Mouse (Mus musculus): Measurements from ENCODE around the gene Ppan. TPM values are rescaled to one million over a fixed set of nuclear protein-coding genes. Genes with fewer than 3 reads are reported as not detected.

Gene Ppan
- 38.7 TPM in 2 replicates for polyA plus RNA-seq (2012; rRNA removed)

- no peak for DNase-seq (ENCODE audit: low read depth)
These were observed at the start of gene Ppan for GRCm38 (mm10) chr9:20887704-20888385. Ppan (plus strand) TSS chr9:20888175.

- no peak for DNase-seq (ENCODE audit: low read depth)
These were observed 49.0 kb upstream of the Ppan start for GRCm38 (mm10) chr9:20838931-20839330.

- DNase-seq (ENCODE audit: low read depth): no peak
These were observed 45.8 kb upstream of the Ppan start for GRCm38 (mm10) chr9:20842211-20842610.

GRCm38 (mm10) chr9:20842670-20843069 lies 45.3 kb upstream of the Ppan start:
- no peak for DNase-seq (ENCODE audit: low read depth)

DNA sequence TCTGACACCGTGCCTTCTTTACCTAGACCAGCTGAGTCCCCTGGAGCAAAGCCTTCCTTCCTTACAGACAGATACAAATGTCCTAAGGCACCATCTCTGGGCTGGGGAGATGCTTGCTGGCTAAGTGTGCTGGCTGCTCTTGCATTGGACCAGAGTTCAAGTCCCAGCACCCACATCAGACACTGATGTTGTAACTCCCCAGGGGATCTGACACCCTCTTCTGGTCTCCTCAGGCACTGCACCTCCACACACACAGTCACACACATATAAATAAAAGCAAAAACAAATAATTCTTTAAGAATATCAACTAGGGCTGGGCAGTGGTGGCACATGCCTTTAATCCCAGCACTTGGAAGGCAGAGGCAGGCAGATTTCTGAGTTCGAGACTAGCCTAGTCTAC lies 37.8 kb upstream of the Ppan start:
- DNase-seq (ENCODE audit: low read depth): no peak

DNA sequence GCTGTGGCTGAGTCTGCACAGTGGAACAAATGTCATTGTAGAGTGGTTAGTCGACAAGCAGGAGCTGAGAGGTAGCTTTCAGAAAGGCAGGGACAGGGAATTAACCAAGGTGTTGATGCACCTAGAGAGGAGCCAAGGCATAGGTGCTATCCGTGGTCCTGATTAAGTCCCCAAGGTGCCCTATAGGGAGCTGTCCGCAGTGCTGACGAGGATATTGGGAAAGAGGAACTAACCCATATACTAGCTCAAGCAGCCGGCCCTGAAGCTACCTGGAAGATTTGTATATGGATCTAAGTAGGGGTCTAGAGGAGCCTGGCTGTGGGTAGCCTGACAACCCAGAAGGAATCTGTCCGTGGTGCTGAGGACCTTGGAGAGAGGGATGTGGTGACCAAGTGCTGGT lies 30.8 kb upstream of the Ppan start:
- peak; percentile 28 for DNase-seq (ENCODE audit: low read depth)

- DNase-seq (ENCODE audit: low read depth): no peak
These were observed 28.0 kb upstream of the Ppan start for GRCm38 (mm10) chr9:20859926-20860325.

GRCm38 (mm10) chr9:20861821-20862220 lies 26.2 kb upstream of the Ppan start:
- no peak for DNase-seq (ENCODE audit: low read depth)

GRCm38 (mm10) chr9:20862225-20862624 lies 25.8 kb upstream of the Ppan start:
- DNase-seq (ENCODE audit: low read depth): no peak

DNA sequence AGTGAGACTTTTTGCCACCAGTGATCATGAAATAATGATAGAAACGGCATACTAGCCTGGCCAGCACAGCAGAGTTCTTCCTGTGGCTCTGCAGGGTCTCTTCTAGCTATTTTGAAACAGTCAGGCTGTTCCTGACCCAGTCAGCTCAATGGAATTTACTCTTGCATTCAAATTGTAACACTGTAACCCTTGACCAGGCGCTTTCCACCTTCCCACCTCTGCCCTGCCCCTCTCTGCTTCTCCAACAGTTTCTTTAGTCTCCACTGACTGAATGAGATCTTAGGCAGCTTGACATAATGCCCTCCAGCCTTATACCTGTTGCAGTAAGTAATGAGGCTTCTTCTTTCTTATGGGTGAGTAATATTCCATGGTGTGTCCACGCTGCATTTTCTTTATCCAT lies 21.1 kb upstream of the Ppan start:
- DNase-seq (ENCODE audit: low read depth): no peak

GRCm38 (mm10) chr9:20868448-20869001 lies 19.4 kb upstream of the Ppan start, which contains the start of gene A230050P20Rik:
A230050P20Rik (plus strand) TSS chr9:20868642.
- no peak for DNase-seq (ENCODE audit: low read depth)

- DNase-seq (ENCODE audit: low read depth): no peak
These were observed 18.7 kb upstream of the Ppan start for GRCm38 (mm10) chr9:20869246-20869645.

DNA sequence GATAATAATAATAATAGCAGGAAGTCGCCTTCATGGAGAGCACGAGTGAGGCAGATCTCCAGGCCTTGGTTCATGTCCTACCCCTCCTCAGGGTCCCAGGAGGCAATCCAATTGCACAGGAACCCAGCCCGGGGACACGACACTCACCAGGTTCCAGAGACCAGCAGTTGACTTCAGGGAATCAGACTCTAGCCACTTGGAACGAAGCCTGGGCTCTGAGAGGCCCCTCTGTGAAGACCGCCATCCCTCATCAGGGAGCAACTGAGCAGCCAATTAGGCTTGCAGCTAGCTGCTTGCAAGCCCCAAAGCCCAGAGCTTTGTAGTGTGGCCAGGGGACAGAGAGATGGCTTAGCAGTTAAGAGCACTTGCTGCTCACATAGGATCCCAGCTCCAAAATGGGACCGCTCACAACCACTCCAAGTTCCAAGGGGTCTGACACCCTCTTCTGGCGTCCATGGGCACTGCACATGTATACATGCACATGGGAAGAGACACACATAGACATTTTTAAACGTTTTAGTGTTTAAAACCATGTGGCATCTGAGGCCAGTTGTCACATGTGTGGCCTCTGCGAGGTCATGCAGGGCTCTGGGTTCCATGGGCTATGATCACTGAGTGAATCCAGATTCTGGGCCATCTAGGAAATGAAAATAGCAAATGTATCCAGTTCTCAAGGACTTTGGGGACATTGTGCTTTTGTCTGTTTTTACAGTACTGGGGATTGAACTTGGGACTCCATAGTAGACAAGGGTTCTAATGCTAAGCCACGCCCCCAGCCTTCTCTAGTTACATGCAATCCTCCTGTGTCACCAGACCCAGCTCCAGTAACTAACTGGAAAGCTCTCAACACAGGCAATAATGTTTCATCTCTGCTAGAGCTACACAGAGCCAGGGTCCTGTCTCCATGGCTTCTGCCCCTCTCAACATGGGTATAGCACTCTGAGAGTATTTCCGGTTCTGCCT lies 17.5 kb upstream of the Ppan start:
- DNase-seq (ENCODE audit: low read depth): no peak

- DNase-seq (ENCODE audit: low read depth): no peak
These were observed 15.0 kb upstream of the Ppan start for GRCm38 (mm10) chr9:20872991-20873390.

DNA sequence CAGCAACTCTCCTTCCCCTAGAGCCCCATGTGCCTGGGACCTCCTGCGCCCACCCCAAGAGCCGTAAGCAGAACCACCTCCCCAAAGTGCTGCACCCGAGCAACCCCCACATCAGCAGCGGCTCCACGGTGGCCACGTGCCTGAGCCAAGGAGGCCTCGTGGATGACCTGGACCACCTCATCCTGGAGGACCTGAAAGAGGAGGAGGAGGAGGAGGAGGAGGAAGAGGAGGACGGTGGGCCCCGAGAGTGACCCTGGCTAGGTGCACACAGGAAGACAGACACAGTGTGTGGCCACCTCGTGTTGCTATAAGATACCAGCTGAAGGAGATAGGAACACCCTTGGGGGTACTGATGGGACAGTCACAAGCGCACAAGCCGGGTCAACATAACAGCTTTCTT lies 14.5 kb upstream of the Ppan start:
- DNase-seq (ENCODE audit: low read depth): no peak

GRCm38 (mm10) chr9:20875021-20875790 lies 12.8 kb upstream of the Ppan start:
- no peak for DNase-seq (ENCODE audit: low read depth)

- no peak for DNase-seq (ENCODE audit: low read depth)
These were observed 11.5 kb upstream of the Ppan start for GRCm38 (mm10) chr9:20876318-20877117.

GRCm38 (mm10) chr9:20877118-20878040 lies 10.6 kb upstream of the Ppan start:
- DNase-seq (ENCODE audit: low read depth): no peak

GRCm38 (mm10) chr9:20878041-20878709 lies 9.8 kb upstream of the Ppan start:
- DNase-seq (ENCODE audit: low read depth): peak; percentile 88

All from gonadal fat pad, adult 2 months (tissue).